Mouse (Mus musculus) lung, adult 2 months (tissue): ENCODE measurements at regions not wholly inside any gene's neighbourhood (a gene's known extent, or its start where the extent isn't known, plus 50 kb on each side); places are given as distances from the start of the nearest gene placed in this dataset.

Source experiments
- CTCF ChIP-seq: fragments of 200-500 bp; IDR thresholded peaks from 2 replicates; pipeline ENCODE4 v1.5.1; 2011; ENCODE audit warnings: mild to moderate bottlenecking, low read length, control low read depth; ENCODE audit not compliant: insufficient read depth
- POLR2A ChIP-seq: fragments of 200-500 bp; IDR thresholded peaks from 2 replicates; pipeline ENCODE4 v1.6.1; 2011; ENCODE audit warnings: low read depth, mild to moderate bottlenecking, control low read depth, low read length, borderline replicate concordance; ENCODE audit errors: extremely low read depth

GRCm38 (mm10) chr9:61664000-61664622 lies 250.2 kb downstream of the Rplp1 start:
- TF ChIP-seq CTCF (no peak), POLR2A (no peak)
